Mouse (Mus musculus) Muller cell, postnatal 12 days (primary cell): ENCODE measurements around the gene Rasgrp2.

Experiments used
- DNase-seq: peaks from one replicate; pipeline ENCODE4 v3.0.0-alpha.2; 2015; ENCODE audit errors: inconsistent ontology term

The Rasgrp2 gene

GRCm38 (mm10) chr19:6399285-6400095, at the start of gene Rasgrp2:
Gene Rasgrp2 (plus strand): TSS chr19:6399340.
- peak; percentile 48 for DNase-seq

GRCm38 (mm10) chr19:6351431-6352106, 47.6 kb upstream of the Rasgrp2 start:
- no peak for DNase-seq

- no peak for DNase-seq
Measured at GRCm38 (mm10) chr19:6352107-6352505, 47.0 kb upstream of the Rasgrp2 start.

- no peak for DNase-seq
Measured at GRCm38 (mm10) chr19:6354030-6354429, 45.1 kb upstream of the Rasgrp2 start.

GRCm38 (mm10) chr19:6361291-6361690, 37.8 kb upstream of the Rasgrp2 start:
- no peak for DNase-seq

- DNase-seq, result no peak
Measured at GRCm38 (mm10) chr19:6363091-6363410, 36.1 kb upstream of the Rasgrp2 start.

GRCm38 (mm10) chr19:6363411-6364240, 35.5 kb upstream of the Rasgrp2 start, which contains the start of gene Sf1:
Gene Sf1 (plus strand): TSS chr19:6363690.
- peak; percentile 100 for DNase-seq

- DNase-seq, result peak; percentile 88
Measured at GRCm38 (mm10) chr19:6364317-6364725, 34.8 kb upstream of the Rasgrp2 start.

- no peak for DNase-seq
Measured at GRCm38 (mm10) chr19:6364842-6365241, 34.3 kb upstream of the Rasgrp2 start.

GRCm38 (mm10) chr19:6370175-6370574, 29.0 kb upstream of the Rasgrp2 start:
- no peak for DNase-seq

GRCm38 (mm10) chr19:6372433-6372832, 26.7 kb upstream of the Rasgrp2 start:
- DNase-seq, result peak; percentile 29

- DNase-seq, result peak; percentile 82
Measured at GRCm38 (mm10) chr19:6373539-6374400, 25.4 kb upstream of the Rasgrp2 start.

- no peak for DNase-seq
Measured at GRCm38 (mm10) chr19:6374571-6374970, 24.6 kb upstream of the Rasgrp2 start.

GRCm38 (mm10) chr19:6375423-6376254, 23.5 kb upstream of the Rasgrp2 start:
- no peak for DNase-seq

- DNase-seq, result no peak
Measured at GRCm38 (mm10) chr19:6376255-6376564, 22.9 kb upstream of the Rasgrp2 start.

- no peak for DNase-seq
Measured at GRCm38 (mm10) chr19:6376643-6377042, 22.5 kb upstream of the Rasgrp2 start.

GRCm38 (mm10) chr19:6377327-6378040, 21.7 kb upstream of the Rasgrp2 start:
- no peak for DNase-seq

GRCm38 (mm10) chr19:6380411-6381166, 18.6 kb upstream of the Rasgrp2 start:
- DNase-seq, result no peak

- DNase-seq, result no peak
Measured at GRCm38 (mm10) chr19:6381238-6381637, 17.9 kb upstream of the Rasgrp2 start.
